Mouse (Mus musculus): ENCODE measurements around the gene 2310011J03Rik.

DNA sequence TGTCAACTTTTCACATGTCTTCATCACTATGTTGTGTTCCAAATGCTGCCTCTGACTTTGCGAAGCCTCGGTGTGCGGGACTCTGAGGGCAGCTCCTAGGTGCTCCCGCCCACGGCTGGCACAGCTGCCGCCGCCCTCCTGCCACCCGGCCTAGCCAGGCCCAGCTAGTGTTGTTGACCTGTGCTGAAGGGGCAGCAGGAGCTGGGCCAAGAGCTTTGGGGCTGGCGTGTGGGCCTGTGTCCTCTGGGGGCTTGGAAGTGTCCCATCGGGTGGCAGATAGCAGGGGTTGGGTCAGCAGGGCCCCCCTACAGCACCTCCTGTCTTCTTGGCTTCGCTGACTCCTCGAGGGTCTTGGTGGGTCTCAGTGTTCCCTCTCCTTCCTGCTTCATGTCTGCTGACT is 41.1 kb downstream of the 2310011J03Rik start:
- TF ChIP-seq MAX (IDR thresholded peaks at IDR 0.05; ENCODE audit: low read depth) (no peak), POLR2A (IDR thresholded peaks at IDR 0.05; ENCODE audit: insufficient read length, low read depth) (no peak), USF1 (IDR thresholded peaks at IDR 0.05; ENCODE audit: low read depth) (no peak), POLR2AphosphoS2 (IDR thresholded peaks at IDR 0.05; ENCODE audit: insufficient read length, low read depth) (no peak), CEBPB (IDR thresholded peaks at IDR 0.05; ENCODE audit: insufficient read depth, poor library complexity, severe bottlenecking) (no peak), MYOG (IDR thresholded peaks at IDR 0.05; ENCODE audit: control insufficient read depth in 1 of 3, insufficient read depth in 1 of 3, insufficient read length in 2 of 3, low read depth in 2 of 3) (no peak), TCF12 (IDR thresholded peaks at IDR 0.05; ENCODE audit: insufficient read depth, poor library complexity, severe bottlenecking) (no peak)
